Mouse (Mus musculus): ENCODE measurements at regions not wholly inside any gene's neighbourhood (a gene's known extent, or its start where the extent isn't known, plus 50 kb on each side); places are given as distances from the start of the nearest gene placed in this dataset.

DNA sequence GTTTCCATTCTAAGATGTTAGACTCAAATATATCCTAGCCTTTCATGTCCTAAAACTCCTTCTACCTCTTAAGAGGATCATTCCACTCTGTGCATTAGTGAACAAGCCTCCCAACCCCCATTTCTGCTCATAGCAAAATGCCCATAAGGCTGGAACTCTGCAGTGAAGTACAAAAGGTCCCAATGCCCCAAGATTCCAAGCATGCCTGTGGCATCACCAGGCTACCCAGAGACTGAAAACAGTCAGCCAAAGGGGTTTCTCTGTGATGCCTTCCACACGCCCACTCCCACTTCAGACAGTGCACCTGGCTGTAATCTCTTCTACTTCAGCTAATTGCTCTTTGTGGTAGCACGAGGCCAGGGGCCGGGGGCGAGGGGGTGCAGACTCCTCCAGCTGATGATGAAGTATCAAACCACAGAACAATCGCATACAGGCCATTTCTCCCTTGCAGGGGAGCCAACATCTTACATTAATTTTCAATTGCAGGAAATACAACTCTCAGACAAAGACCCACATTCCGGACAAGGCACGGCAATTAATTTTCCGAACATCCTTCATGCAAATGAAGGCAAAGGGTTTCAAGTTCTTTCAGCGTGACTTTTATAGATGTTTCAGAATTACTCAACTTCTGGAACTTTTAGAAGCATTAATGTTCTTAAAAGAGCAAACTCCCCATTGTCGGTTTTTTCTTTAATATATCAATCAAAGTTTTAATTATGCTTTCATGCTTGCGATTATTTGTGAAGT is 313.6 kb downstream of the 1500009L16Rik start:
- no peak overlapping the region for H3K4me3 ChIP-seq (ENCODE audit: low read depth, low read length)
- H3K9ac ChIP-seq (ENCODE audit: low read length) = no peak overlapping the region
- H3K9me3 ChIP-seq (ENCODE audit: control insufficient read depth, low read length) = no peaks in the 10 kb centered on the region
- ATAC-seq (ENCODE audit: low FRiP score, low TSS enrichment) (no peak), DNase-seq (ENCODE audit: low spot score) (no peak)
- 60% methylated on average over 11 of the region's 11 CpGs for whole genome bisulfite sequencing
- H3K27ac ChIP-seq (replicated peaks) = no peak overlapping the region
- no peak overlapping the region for H3K4me2 ChIP-seq (replicated peaks; ENCODE audit: low read depth)
- H3K27me3 ChIP-seq (ENCODE audit: control insufficient read depth, insufficient read depth, low read length) = no peaks in the 10 kb centered on the region
- H3K4me1 ChIP-seq (replicated peaks; ENCODE audit: control insufficient read depth, insufficient read depth) = no peaks in the 10 kb centered on the region
- H3K36me3 ChIP-seq (ENCODE audit: control insufficient read depth, insufficient read depth, low read length) = no peaks in the 10 kb centered on the region
- no peak for TF ChIP-seq CTCF (IDR thresholded peaks at IDR 0.05; ENCODE audit: low read depth)
- TF ChIP-seq EP300 (optimal IDR thresholded peaks at IDR 0.05) = no peak

- H3K27me3 ChIP-seq (ENCODE audit: control insufficient read depth, insufficient read depth, low read length) = no peaks in the 10 kb centered on the region
- 46% methylated on average over 5 of the region's 5 CpGs for WGBS
- no peak overlapping the region for H3K4me2 ChIP-seq (replicated peaks; ENCODE audit: low read depth)
- no peaks in the 10 kb centered on the region for H3K9me3 ChIP-seq (ENCODE audit: control insufficient read depth, low read length)
- H3K9ac ChIP-seq (ENCODE audit: low read length) = no peak overlapping the region
- H3K4me1 ChIP-seq (replicated peaks; ENCODE audit: control insufficient read depth, insufficient read depth) = no peaks in the 10 kb centered on the region
- DNase-seq (ENCODE audit: low spot score) (no peak), ATAC-seq (ENCODE audit: low FRiP score, low TSS enrichment) (no peak)
- no peak overlapping the region for H3K27ac ChIP-seq (replicated peaks)
- TF ChIP-seq EP300 (optimal IDR thresholded peaks at IDR 0.05) (no peak), CTCF (IDR thresholded peaks at IDR 0.05; ENCODE audit: low read depth) (no peak)
- H3K36me3 ChIP-seq (ENCODE audit: control insufficient read depth, insufficient read depth, low read length) = no peaks in the 10 kb centered on the region
- H3K4me3 ChIP-seq (ENCODE audit: low read depth, low read length) = no peak overlapping the region
These were observed 326.0 kb downstream of the 1500009L16Rik start for GRCm38 (mm10) chr10:84048706-84049105.

DNA sequence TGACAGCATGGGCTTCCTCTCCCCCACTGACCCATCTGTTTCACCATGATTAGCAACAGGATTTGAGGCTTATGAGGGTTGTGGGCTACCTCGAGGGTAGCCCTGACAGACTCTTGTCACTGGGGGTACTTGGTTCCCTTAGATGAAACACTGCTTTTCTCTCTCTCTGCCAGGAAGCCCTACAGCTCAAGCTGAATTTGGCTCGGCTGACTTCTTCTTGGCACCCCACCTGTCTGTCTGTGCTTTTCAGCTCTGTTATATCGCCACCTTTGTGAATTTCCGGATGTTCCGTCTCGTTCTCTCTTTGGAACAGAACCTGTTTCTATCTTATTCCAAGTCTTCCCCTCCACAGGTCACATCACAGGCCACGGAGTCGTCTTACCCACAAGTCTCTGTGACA is 330.0 kb downstream of the 1500009L16Rik start:
- TF ChIP-seq CTCF (IDR thresholded peaks at IDR 0.05; ENCODE audit: low read depth) (no peak), EP300 (optimal IDR thresholded peaks at IDR 0.05) (no peak)
- Histone ChIP-seq H3K27me3 (ENCODE audit: control insufficient read depth, insufficient read depth, low read length) (no peaks in the 10 kb centered on the region), H3K9me3 (ENCODE audit: control insufficient read depth, low read length) (no peaks in the 10 kb centered on the region), H3K4me1 (replicated peaks; ENCODE audit: control insufficient read depth, insufficient read depth) (0 out of 2 replicates have a peak, but pooled peaks cover 4% of the 10 kb centered on the region), H3K4me3 (ENCODE audit: low read depth, low read length) (no peak overlapping the region), H3K4me2 (replicated peaks; ENCODE audit: low read depth) (no peak overlapping the region), H3K27ac (replicated peaks) (no peak overlapping the region), H3K9ac (ENCODE audit: low read length) (no peak overlapping the region), H3K36me3 (ENCODE audit: control insufficient read depth, insufficient read depth, low read length) (no peaks in the 10 kb centered on the region)
- 85% methylated on average over 8 of the region's 8 CpGs for WGBS
- no peak for ATAC-seq (ENCODE audit: low FRiP score, low TSS enrichment)
- no peak for DNase-seq (ENCODE audit: low spot score)

DNA sequence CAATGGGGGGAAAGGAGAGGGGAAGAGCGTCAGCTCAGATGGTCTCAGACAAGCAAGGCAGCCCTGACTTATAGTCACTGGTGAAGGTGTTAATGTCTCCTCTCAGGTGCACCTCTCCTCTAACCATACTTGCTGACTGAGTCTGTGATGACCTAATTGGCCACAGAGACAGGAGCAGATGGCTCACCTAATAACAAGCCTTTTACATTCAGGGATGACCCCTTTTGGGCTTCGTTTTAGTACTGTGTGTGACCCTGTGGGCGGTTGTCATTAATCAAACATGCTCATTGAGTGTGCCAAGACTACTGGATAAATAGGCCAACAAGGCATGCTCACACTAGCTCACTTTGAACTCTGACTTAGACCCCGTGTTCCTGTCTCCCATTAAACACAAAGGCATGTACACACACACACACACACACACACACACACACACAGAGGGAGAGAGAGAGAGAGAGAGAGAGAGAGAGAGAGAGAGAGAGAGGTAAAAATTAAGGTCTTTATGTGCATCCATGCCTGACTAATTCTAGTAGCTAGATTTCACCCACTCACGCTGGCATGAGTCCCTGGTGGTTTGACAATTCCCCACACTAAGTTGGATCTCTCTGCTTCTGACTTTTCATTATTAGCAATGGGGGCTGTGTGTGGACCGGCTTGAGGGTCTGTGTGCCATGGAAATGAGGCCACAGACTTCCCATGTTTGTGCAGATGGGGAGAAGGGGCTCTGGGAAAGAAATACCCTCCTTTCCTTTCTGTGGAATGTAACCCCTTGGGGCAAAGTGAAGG is 332.1 kb downstream of the 1500009L16Rik start:
- DNase-seq (ENCODE audit: low spot score) (no peak), ATAC-seq (ENCODE audit: low FRiP score, low TSS enrichment) (no peak)
- H3K36me3 ChIP-seq (ENCODE audit: control insufficient read depth, insufficient read depth, low read length) = no peaks in the 10 kb centered on the region
- no peaks in the 10 kb centered on the region for H3K9me3 ChIP-seq (ENCODE audit: control insufficient read depth, low read length)
- no peaks in the 10 kb centered on the region for H3K27me3 ChIP-seq (ENCODE audit: control insufficient read depth, insufficient read depth, low read length)
- no peak overlapping the region for H3K27ac ChIP-seq (replicated peaks)
- H3K9ac ChIP-seq (ENCODE audit: low read length) = no peak overlapping the region
- H3K4me2 ChIP-seq (replicated peaks; ENCODE audit: low read depth) = no peak overlapping the region
- H3K4me3 ChIP-seq (ENCODE audit: low read depth, low read length) = no peak overlapping the region
- no peak for TF ChIP-seq CTCF (IDR thresholded peaks at IDR 0.05; ENCODE audit: low read depth)
- no peak for TF ChIP-seq EP300 (optimal IDR thresholded peaks at IDR 0.05)
- 0 out of 2 replicates have a peak, but pooled peaks cover 4% of the 10 kb centered on the region for H3K4me1 ChIP-seq (replicated peaks; ENCODE audit: control insufficient read depth, insufficient read depth)
- 46% methylated on average over 6 of the region's 6 CpGs for WGBS

DNA sequence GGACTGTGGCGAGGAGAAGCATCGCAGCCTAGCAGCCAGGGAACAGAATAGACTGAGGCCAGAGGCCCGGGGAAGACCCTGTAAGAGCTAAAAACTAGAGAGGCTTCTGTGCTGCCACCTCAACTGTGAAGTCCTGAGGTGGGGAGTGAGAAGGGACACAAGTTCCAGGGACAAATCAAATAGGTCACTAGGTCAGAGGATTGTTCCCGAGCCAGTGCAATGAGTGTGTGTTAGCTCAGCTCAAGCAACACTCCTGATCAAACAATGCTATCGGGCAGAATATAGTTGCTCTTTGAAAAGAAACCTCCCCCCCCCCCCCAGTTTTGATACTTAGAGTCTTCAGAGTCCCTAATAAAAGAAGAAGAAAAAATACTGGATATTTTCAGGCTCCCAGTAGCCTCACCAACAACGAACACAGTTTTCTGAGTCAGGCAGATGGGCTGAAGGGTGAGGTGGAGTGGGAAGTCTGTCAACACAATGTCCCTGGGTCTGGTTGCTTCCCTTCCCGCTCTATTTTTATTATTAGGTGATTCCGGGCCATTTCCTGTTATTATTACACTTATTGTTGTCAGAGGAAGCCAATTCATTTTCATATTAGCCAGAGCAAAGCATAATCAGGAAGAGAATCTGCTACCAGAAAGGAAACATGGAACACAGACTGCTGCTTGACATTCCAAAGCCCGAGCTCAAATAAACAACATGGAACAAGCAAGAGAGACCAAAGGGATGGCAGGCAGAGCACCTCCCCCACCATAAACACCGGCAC is 332.9 kb downstream of the 1500009L16Rik start:
- 49% methylated on average over 10 of the region's 10 CpGs for WGBS
- Histone ChIP-seq H3K27ac (replicated peaks) (no peak overlapping the region), H3K4me3 (ENCODE audit: low read depth, low read length) (no peak overlapping the region), H3K9me3 (ENCODE audit: control insufficient read depth, low read length) (no peaks in the 10 kb centered on the region), H3K9ac (ENCODE audit: low read length) (no peak overlapping the region), H3K27me3 (ENCODE audit: control insufficient read depth, insufficient read depth, low read length) (no peaks in the 10 kb centered on the region), H3K4me1 (replicated peaks; ENCODE audit: control insufficient read depth, insufficient read depth) (0 out of 2 replicates have a peak, but pooled peaks cover 4% of the 10 kb centered on the region), H3K4me2 (replicated peaks; ENCODE audit: low read depth) (no peak overlapping the region), H3K36me3 (ENCODE audit: control insufficient read depth, insufficient read depth, low read length) (no peaks in the 10 kb centered on the region)
- DNase-seq (ENCODE audit: low spot score) (no peak), ATAC-seq (ENCODE audit: low FRiP score, low TSS enrichment) (no peak)
- no peak for TF ChIP-seq CTCF (IDR thresholded peaks at IDR 0.05; ENCODE audit: low read depth)
- no peak for TF ChIP-seq EP300 (optimal IDR thresholded peaks at IDR 0.05)
